Mouse (Mus musculus) naive thymus-derived CD4-positive, alpha-beta T cell, adult 2 months (primary cell): Measurements from ENCODE around the gene Dclk2.

Experiments used
- DNase-seq: peaks from one replicate; pipeline ENCODE4 v3.0.0-alpha.2; 2011; ENCODE audit warnings: low read depth

Gene Dclk2

GRCm38 (mm10) chr3:86844804-86845481, 75.7 kb downstream of the Dclk2 start:
- DNase-seq = peak; percentile 49

GRCm38 (mm10) chr3:86842461-86842860, 78.2 kb downstream of the Dclk2 start:
- no peak for DNase-seq

DNA sequence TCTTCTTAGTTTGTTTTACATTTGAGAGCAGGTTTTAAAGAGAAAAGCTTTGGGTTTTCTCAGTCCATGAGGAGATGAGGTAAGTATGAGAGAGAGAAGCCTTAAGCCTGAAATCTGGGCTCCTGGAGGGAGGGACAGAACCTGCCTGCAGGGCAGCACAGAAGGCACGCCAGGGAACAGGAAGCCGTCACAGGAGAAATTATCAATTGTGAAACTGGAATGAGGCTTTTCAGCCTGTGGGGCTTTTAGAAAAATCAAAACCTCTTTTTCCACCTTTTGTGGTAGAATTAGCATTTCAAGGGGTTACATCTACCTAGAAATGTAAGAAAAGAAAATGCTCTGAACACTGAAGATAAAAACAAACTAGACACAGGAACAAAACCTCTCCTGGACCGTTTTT, 81.0 kb downstream of the Dclk2 start:
- no peak for DNase-seq

GRCm38 (mm10) chr3:86837386-86837785, 83.3 kb downstream of the Dclk2 start:
- DNase-seq = no peak

- DNase-seq = no peak
Observed at GRCm38 (mm10) chr3:86835180-86835579, 85.5 kb downstream of the Dclk2 start.

DNA sequence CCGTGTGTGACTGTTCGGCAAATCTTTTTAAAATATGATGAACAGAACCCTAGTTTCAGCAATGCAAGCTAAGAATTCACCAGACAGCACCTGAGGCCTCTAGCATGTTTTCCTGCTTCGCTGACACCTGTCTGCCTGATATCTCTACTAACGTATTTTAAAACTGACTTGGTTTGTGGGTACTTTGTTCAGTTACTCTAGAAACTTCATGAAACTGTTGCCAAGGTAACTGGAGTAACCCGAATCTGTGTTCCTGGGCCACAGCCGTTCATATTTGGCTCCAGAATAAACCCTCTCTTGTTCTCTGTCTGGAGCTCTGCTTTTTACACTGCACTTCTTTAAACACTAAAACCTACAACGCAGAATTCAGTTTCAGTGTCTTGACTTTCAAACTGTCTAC, 86.3 kb downstream of the Dclk2 start:
- no peak for DNase-seq

GRCm38 (mm10) chr3:86832591-86833267, 87.9 kb downstream of the Dclk2 start:
- DNase-seq = no peak

GRCm38 (mm10) chr3:86832115-86832514, 88.5 kb downstream of the Dclk2 start:
- DNase-seq = no peak

DNA sequence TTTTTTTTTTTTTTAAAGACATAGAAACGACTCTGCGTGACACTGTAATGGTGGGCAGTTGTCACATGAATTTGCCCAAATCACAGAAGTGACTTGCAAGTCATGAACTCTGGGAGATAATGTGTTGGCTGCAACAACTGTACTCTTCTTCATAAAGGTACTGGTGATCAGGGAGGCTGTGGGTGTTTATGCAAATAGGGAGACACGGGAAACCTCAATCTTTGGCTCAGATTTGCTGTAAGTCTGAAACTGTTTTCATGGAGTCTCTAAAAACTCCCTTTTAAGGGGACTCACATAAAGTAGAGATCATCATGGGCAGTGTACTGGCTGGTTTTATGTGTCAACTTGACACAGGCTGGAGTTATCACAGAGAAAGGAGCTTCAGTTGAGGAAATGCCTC, 93.1 kb downstream of the Dclk2 start:
- DNase-seq = no peak

GRCm38 (mm10) chr3:86821383-86821782, 99.3 kb downstream of the Dclk2 start:
- no peak for DNase-seq

DNA sequence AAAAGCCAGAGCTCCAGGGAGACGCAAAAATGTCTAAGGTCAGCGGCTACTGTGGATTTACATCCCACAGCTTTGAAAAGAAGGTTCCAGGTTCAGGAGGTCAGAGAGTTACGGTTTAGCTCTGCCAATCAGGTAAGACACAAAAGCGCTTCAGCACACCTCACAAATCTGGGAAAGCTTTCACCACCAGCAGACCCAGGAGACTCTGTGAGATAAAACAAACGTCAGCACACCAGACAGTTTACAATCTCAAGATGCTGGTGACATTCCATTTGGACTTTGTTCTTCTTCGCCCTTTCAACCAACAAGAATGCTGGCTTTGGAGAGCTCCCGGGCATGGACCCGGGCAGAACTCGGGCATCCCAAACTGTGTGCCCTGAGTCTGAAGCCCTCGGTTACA, 100.3 kb downstream of the Dclk2 start:
- DNase-seq = no peak

GRCm38 (mm10) chr3:86819372-86819771, 101.3 kb downstream of the Dclk2 start:
- no peak for DNase-seq

DNA sequence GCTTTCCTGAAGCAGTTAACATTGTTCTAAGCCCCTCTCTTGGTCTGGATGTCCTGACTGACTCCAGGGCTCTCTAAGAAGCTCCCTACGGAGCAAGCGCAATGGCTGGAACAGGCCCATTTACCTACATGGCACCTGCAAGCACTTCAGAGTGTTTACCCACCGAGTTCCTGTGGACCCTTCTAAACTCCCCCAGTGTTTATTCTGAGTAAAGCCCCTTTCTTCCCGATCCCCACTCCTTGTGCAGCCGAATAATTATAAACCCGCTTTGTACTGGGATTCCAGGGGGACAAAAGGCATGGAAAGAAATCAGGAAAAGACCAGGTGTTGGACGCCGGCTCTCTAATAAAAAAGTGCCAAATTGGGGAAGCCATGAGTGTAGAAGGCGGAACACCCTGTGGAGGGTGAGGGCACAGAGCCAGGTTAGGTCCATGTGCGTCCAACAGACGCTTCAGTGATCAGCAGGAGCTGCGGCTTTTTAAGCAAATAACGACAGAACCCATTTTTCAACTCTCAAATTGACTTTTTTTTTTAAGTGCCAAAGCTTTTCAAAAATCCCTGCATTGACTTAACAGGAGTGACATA, 102.6 kb downstream of the Dclk2 start:
- no peak for DNase-seq

- DNase-seq = peak; percentile 79
Observed at GRCm38 (mm10) chr3:86812689-86813088, 108.0 kb downstream of the Dclk2 start.

DNA sequence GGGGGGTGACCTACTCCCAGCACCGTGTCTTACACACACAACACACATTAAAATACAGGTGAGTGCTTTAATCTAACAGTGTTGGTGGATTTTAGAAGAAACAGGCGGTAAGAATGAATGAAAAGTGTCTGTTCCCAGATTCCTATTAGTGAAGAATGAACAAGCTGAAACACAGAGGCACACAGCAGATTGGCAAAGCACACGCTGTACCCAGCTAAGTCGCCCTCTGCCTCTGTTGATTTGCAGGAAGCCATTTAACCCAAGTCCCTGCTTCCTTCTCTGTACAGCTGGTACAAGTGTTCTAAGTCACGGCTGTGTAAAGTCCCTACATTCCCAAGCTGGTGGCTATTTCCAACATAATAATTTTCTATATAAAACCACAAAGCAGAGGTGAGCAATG, 109.7 kb downstream of the Dclk2 start:
- DNase-seq = no peak

DNA sequence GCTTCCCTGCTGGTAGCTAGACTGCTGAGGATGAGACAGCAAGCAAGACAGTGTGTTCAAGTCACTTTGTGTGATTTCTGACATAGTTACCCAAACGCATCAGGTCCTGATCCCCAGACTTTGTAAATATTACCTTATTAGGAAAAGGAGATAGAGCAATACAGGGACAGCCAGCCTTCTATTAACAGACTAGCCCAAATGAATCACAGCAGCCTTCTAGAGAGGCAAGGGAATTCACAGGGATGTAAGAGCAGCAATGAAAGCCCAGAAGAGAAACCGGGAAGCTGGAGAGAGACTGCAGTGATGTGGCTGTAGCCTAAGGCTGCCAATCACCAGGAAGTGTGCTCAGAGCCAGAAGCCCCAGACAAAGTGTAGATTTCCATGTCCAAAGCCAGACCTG, 111.0 kb downstream of the Dclk2 start:
- DNase-seq = no peak

- no peak for DNase-seq
Observed at GRCm38 (mm10) chr3:86809199-86809598, 111.5 kb downstream of the Dclk2 start.

DNA sequence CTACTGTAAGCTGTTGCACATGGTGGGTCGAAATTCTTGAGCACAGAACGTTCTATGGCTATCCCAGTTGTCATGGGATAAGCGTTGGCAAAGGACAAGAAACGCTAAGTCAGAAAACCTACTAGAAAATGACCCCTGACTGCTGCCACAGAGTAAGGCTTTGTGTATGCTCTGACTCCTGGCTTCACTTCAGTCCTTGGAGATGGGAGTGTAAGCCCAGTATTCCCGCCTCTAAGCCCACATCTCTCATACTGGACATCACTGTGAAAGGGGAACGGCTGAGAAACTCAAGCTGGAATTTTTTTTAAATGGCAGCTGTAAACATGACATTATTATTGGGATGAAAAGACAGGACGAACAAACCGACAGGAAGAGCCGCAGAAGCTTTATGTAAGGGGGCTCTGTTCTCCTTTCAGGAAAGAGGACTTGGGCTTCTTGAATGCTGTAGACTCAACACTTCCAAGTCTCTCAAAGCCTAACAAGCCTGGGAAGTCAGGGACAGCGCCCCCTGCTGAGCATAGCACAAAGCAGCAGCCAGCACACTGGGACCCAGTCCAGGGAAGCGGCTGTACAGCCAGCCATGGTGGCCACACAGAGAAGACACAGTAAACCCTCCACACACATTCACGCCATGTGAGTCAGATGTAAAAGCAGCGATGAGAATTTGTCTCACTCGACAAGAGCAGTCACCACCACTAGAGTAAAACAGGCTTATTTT, 112.7 kb downstream of the Dclk2 start:
- peak; percentile 23 for DNase-seq

GRCm38 (mm10) chr3:86806834-86807233, 113.8 kb downstream of the Dclk2 start:
- no peak for DNase-seq

- DNase-seq = no peak
Observed at GRCm38 (mm10) chr3:86804265-86804664, 116.4 kb downstream of the Dclk2 start.

- no peak for DNase-seq
Observed at GRCm38 (mm10) chr3:86802825-86803224, 117.8 kb downstream of the Dclk2 start.

- no peak for DNase-seq
Observed at GRCm38 (mm10) chr3:86800841-86801240, 119.8 kb downstream of the Dclk2 start.

- no peak for DNase-seq
Observed at GRCm38 (mm10) chr3:86799041-86799440, 121.6 kb downstream of the Dclk2 start.
